Mouse (Mus musculus): ENCODE measurements at regions not wholly inside any gene's neighbourhood (a gene's known extent, or its start where the extent isn't known, plus 50 kb on each side); places are given as distances from the start of the nearest gene placed in this dataset.

- DNase-seq, result no peak
Observed at GRCm38 (mm10) chr3:10523359-10523758, 187.9 kb upstream of the Gm38303 start.

GRCm38 (mm10) chr3:10512186-10512585 is 176.7 kb upstream of the Gm38303 start:
- DNase-seq, result no peak

GRCm38 (mm10) chr3:10511376-10511775 is 175.9 kb upstream of the Gm38303 start:
- peak; percentile 2 for DNase-seq
